21 mouse cellular contexts compared by ENCODE assay signal in genomic region chr8:75137536-75137935, GRCm38 (mm10). TPM values are rescaled to one million over a fixed set of nuclear protein-coding genes. Genes with fewer than 3 reads are reported as not detected.
DNase-seq lines count a peak whose midpoint lies in the region; ATAC-seq lines count a peak whose summit lies in the region.
"Had no signal": no experiment of that assay in that cellular context is flagged by ENCODE, and none has a peak within 500 bp of the region (broad histone marks: within the 10 kb centered on the region; RNA-seq: fewer than 3 reads in every experiment).

No protein-coding gene starts in this region.

- H3K9ac ChIP-seq in midbrain, embryonic 11.5 days (ENCODE audit: low read length): no peak overlapping the region
- H3K9ac ChIP-seq in midbrain, embryonic 15.5 days: no peak overlapping the region
- H3K9ac ChIP-seq in intestine, embryonic 16.5 days (ENCODE audit: low read depth, low read length): no peak overlapping the region
- H3K9ac ChIP-seq: heart, embryonic 15.5 days; intestine, embryonic 15.5 days; neural tube, embryonic 13.5 days had no signal

- H3K4me3 ChIP-seq in midbrain, embryonic 11.5 days (ENCODE audit: low read depth, low read length): no peak overlapping the region
- H3K4me3 ChIP-seq in midbrain, embryonic 15.5 days: no peak overlapping the region
- no peak overlapping the region for H3K4me3 ChIP-seq in intestine, embryonic 16.5 days (ENCODE audit: low read length)
- H3K4me3 ChIP-seq: embryonic facial prominence, embryonic 10.5 days; erythroblast, embryonic 14.5 days; heart, embryonic 15.5 days; hindbrain, embryonic 10.5 days; intestine, embryonic 15.5 days; neural tube, embryonic 13.5 days had no signal

- H3K4me1 ChIP-seq in midbrain, embryonic 11.5 days (ENCODE audit: control insufficient read depth, insufficient read depth, low read length): 0 out of 2 replicates have a peak, but pooled peaks cover 2% of the 10 kb centered on the region
- H3K4me1 ChIP-seq in midbrain, embryonic 15.5 days: no peaks in the 10 kb centered on the region; the same call in 1 of the 2 replicates
- peaks cover 4% of the 10 kb centered on the region; the same call in 1 of the 2 replicates for H3K4me1 ChIP-seq in intestine, embryonic 16.5 days (ENCODE audit: control insufficient read depth, insufficient read depth, low read length)
- H3K4me1 ChIP-seq: embryonic facial prominence, embryonic 10.5 days; hindbrain, embryonic 10.5 days had no signal

- H3K27ac ChIP-seq in midbrain, embryonic 11.5 days (ENCODE audit: low read depth, low read length): no peak overlapping the region
- no peak overlapping the region for H3K27ac ChIP-seq in midbrain, embryonic 15.5 days
- H3K27ac ChIP-seq in intestine, embryonic 16.5 days (ENCODE audit: low read length): no peak overlapping the region
- H3K27ac ChIP-seq: embryonic facial prominence, embryonic 10.5 days; heart, embryonic 15.5 days; hindbrain, embryonic 10.5 days; intestine, embryonic 15.5 days; kidney, postnatal 0 days; neural tube, embryonic 13.5 days had no signal

- peak; percentile 33; the same call in 1 of the 2 replicates for ATAC-seq in midbrain, embryonic 11.5 days (ENCODE audit: low FRiP score)
- no peak for ATAC-seq in midbrain, embryonic 15.5 days (replicated peaks)
- no peak for ATAC-seq in intestine, embryonic 16.5 days
- ATAC-seq: activated CD4-positive, CD25-positive, alpha-beta regulatory T cell, adult 4 months; intestine, embryonic 15.5 days had no signal

- peak; percentile 36 to 63 for DNase-seq in frontal cortex, postnatal 36 days (ENCODE audit: low spot score in 2 of 2)
- no peak for DNase-seq in frontal cortex, postnatal 25 days (ENCODE audit: low spot score in 2 of 2)
- no peak for DNase-seq in midbrain, embryonic 11.5 days (ENCODE audit: low spot score, missing footprints)
- DNase-seq in left cerebral cortex, adult 9 months (ENCODE audit: low spot score in 2 of 2): peak; percentile 40 to 49
- DNase-seq in right cerebral cortex, postnatal 25 days: peak; percentile 35
- DNase-seq in adrenal gland, adult 8-10 months: no peak
- DNase-seq: cerebellum, postnatal 25 days; lung, postnatal 4 days; midbrain, embryonic 14.5 days; thymus, adult 18-20 months had no signal

- no peaks in the 10 kb centered on the region for H3K9me3 ChIP-seq in midbrain, embryonic 11.5 days (ENCODE audit: control insufficient read depth, low read length)
- H3K9me3 ChIP-seq in midbrain, embryonic 15.5 days: no peaks in the 10 kb centered on the region
- no peaks in the 10 kb centered on the region for H3K9me3 ChIP-seq in intestine, embryonic 16.5 days (ENCODE audit: control insufficient read depth, low read length)
- H3K9me3 ChIP-seq: embryonic facial prominence, embryonic 10.5 days; heart, embryonic 15.5 days; hindbrain, embryonic 10.5 days; intestine, embryonic 15.5 days; neural tube, embryonic 13.5 days had no signal

- H3K27me3 ChIP-seq in midbrain, embryonic 11.5 days (ENCODE audit: control insufficient read depth, insufficient read depth, low read length): no peaks in the 10 kb centered on the region
- H3K27me3 ChIP-seq in midbrain, embryonic 15.5 days (replicated peaks): no peaks in the 10 kb centered on the region
- no peaks in the 10 kb centered on the region for H3K27me3 ChIP-seq in intestine, embryonic 16.5 days (replicated peaks; ENCODE audit: control insufficient read depth, insufficient read depth, low read length)
- H3K27me3 ChIP-seq: heart, embryonic 15.5 days; intestine, embryonic 15.5 days; neural tube, embryonic 13.5 days had no signal

- H3K36me3 ChIP-seq in midbrain, embryonic 11.5 days (ENCODE audit: control insufficient read depth, insufficient read depth, low read length): no peaks in the 10 kb centered on the region
- H3K36me3 ChIP-seq in midbrain, embryonic 15.5 days (replicated peaks): no peaks in the 10 kb centered on the region
- no peaks in the 10 kb centered on the region for H3K36me3 ChIP-seq in intestine, embryonic 16.5 days (ENCODE audit: control insufficient read depth, insufficient read depth, low read length)
- H3K36me3 ChIP-seq: heart, embryonic 15.5 days; hindbrain, embryonic 10.5 days; intestine, embryonic 15.5 days; neural tube, embryonic 13.5 days had no signal

- 61% methylated on average over 3 of the region's 3 CpGs for WGBS in midbrain, embryonic 11.5 days
- WGBS in midbrain, embryonic 15.5 days: 46% methylated on average over 3 of the region's 3 CpGs
- WGBS in intestine, embryonic 16.5 days: 79% methylated on average over 3 of the region's 3 CpGs

- no peak overlapping the region for H3K4me2 ChIP-seq in midbrain, embryonic 11.5 days
- H3K4me2 ChIP-seq in midbrain, embryonic 15.5 days: no peak overlapping the region
- H3K4me2 ChIP-seq in intestine, embryonic 16.5 days (ENCODE audit: low read depth, low read length): no peak overlapping the region
- H3K4me2 ChIP-seq: heart, embryonic 15.5 days; intestine, embryonic 15.5 days; liver, embryonic 11.5 days; neural tube, embryonic 13.5 days had no signal

RNA-seq across cellular contexts. Expression of gene Mcm5, which starts 28.2 kb away (rescaled TPM):
- 175 and 195 TPM in 2 replicates for polyA plus RNA-seq in midbrain, embryonic 11.5 days (2014; fragmentation: Nextera tagmentation; extraction: Ambion mirVana)
- polyA plus RNA-seq in midbrain, embryonic 15.5 days (2015; fragmentation: Nextera tagmentation; extraction: Ambion mirVana): 34.0 and 34.2 TPM in 2 replicates
- 99.5 and 120 TPM in 2 replicates for polyA plus RNA-seq in intestine, embryonic 16.5 days (2015; fragmentation: Nextera tagmentation; extraction: Ambion mirVana)
- 10 to 100 TPM in 3 of 4 experiments, 1 to 10 TPM in 1; 9.8 to 13.0 (median 11.8) TPM for total RNA-seq in adrenal gland, adult 8-10 months (2022)

RNA-seq across cellular contexts. Expression of gene Hmox1, which starts 44.1 kb away (rescaled TPM):
- 13.6 and 15.7 TPM in 2 replicates for polyA plus RNA-seq in midbrain, embryonic 11.5 days (2014; fragmentation: Nextera tagmentation; extraction: Ambion mirVana)
- 11.6 and 14.2 TPM in 2 replicates for polyA plus RNA-seq in midbrain, embryonic 15.5 days (2015; fragmentation: Nextera tagmentation; extraction: Ambion mirVana)
- polyA plus RNA-seq in intestine, embryonic 16.5 days (2015; fragmentation: Nextera tagmentation; extraction: Ambion mirVana): 20.8 and 21.9 TPM in 2 replicates
- total RNA-seq in adrenal gland, adult 8-10 months (2022): 100 to 1,000 TPM in 2 of 4 experiments, 10 to 100 TPM in 2; 37.8 to 322 (median 155) TPM

Comparison
In these comparisons a context has a peak if more than half of its experiments do, and no peak if none do; other contexts are left out.
1. DNase-seq: peak in frontal cortex, postnatal 36 days (2 of 2), left cerebral cortex, adult 9 months (2 of 2) and right cerebral cortex, postnatal 25 days (single experiment); none in frontal cortex, postnatal 25 days (0 of 2), midbrain, embryonic 11.5 days (single experiment) and adrenal gland, adult 8-10 months (single experiment).